Mouse (Mus musculus) lung, adult 2 months (tissue): ENCODE data around the gene Fcrlb.

Experiments used
- CTCF ChIP-seq: fragments of 200-500 bp; IDR thresholded peaks from 2 replicates; pipeline ENCODE4 v1.5.1; 2011; ENCODE audit warnings: mild to moderate bottlenecking, low read length, control low read depth; ENCODE audit not compliant: insufficient read depth
- POLR2A ChIP-seq: fragments of 200-500 bp; IDR thresholded peaks from 2 replicates; pipeline ENCODE4 v1.6.1; 2011; ENCODE audit warnings: low read depth, mild to moderate bottlenecking, control low read depth, low read length, borderline replicate concordance; ENCODE audit errors: extremely low read depth

DNA sequence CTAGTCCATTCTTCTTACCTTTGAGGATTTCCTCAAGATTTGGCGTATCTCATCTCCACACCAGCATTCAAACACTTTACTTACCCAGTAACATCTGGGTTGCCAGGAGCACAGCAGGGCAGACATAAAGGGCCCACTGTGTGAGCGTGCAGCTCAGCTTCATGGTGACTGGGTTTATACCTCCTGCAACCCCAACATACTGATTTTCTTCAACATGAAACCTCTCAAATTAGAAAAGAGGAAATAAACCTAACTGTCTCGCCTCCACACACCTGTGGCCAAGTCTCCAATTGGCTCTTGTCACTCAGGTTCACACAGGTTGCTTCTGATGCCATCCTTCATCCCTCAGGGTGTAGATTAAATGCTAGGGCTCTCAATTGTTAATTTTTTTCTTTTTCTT lies 14.6 kb upstream of the Fcrlb start, which contains the start of gene Fcrla:
- no peak for TF ChIP-seq POLR2A
- no peak for TF ChIP-seq CTCF
